Mouse (Mus musculus): ENCODE results near the gene Lgals1.
A peak's percentile ranks its signal among the peaks of the same experiment; 100 is the strongest.

The Lgals1 gene

DNA sequence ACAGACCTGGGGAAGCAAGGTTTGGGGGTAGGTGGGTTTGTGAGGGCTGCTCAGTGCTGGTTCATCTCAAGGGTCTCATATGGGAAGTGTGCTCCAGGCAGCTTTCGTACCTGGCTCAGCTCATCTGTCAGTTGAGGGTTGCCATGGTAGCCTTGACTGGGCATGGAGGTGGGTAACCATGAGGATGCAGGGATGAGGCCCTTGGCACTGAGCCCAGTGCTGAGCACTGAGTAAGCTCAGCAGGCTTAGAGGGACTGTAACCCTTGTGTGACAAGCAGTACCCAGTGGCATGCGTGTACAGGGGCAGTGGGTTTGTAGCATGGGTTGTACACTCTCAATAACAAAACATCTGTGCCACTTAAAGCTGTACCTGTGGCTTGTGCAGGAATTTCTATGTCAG lies 11.4 kb downstream of the Lgals1 start:
- DNase-seq (ENCODE audit: low spot score) = no peak

DNA sequence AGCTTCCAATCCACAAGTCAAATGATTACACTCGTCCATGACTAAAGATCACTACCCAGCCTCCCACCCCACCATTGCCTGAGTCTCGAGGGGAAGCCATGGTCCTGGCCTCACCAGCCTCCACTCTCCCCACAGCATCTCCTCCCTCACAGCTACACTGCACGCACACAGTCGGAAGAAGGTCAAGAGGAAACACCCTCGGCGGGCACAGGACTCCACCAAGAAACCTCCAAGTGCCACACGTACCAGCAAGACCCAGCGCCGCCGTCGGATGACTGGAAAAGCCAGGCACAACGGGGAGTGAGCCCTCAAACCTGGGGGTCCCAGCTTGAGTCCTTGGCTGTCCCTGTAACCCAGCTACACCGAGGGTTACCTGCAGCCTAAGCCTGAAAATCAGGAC lies 13.8 kb downstream of the Lgals1 start:
- no peak for DNase-seq (ENCODE audit: low spot score)

DNA sequence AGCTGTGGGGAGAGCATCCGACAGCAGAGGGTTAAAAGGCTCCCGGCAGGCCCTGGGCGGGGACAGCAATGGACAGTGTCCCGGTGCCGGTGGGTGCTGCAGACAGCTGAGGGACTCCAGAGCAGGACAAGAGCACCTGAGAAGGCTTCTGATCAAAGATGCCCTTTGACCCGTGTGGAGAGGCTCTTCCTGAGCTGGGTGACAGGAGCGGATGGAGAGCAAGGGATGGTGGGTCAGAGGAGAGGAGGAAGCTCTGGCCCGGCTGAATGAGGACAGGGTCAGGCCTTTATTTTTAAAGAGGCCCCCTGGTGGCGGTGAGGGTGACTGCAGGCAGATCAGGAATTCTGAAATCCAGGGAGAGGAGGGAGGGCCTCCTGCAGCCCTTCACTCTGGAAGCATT lies 16.1 kb downstream of the Lgals1 start:
- DNase-seq (ENCODE audit: low spot score) = peak; percentile 73

- no peak for DNase-seq (ENCODE audit: low spot score)
These were observed 19.7 kb downstream of the Lgals1 start for GRCm38 (mm10) chr15:78946232-78946631.

GRCm38 (mm10) chr15:78947657-78948056 lies 21.1 kb downstream of the Lgals1 start, which contains the start of gene Triobp:
TSS of gene Triobp (plus strand) at chr15:78947724.
- no peak for DNase-seq (ENCODE audit: low spot score)

DNA sequence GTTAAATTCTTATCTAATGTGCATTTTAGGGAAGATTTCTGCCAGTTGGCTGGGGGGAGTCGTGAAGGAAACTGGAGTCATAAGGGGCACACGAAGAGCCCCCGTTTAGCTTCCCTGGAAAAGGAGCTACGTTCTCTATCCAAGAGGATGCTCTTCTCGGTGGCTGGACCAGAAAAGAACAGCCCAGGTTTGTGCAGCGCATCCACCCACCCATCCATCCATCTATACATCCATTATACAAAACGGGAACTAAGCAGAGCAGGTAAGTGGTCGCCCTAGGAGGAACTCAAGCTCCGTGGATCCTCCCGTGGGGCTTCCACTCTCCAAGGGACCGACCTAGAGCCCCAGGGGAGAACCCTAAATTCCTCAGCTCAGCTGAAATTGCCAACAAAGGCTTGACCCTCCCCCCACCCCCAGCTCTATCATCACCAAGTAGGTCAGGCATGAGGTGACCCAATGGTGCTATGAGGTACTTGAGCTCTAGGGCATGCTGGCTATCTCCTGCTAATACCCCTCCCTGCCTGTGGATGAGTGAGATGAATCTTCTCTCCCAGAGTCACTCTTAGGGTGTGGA lies 21.7 kb downstream of the Lgals1 start:
- no peak for DNase-seq (ENCODE audit: low spot score)

GRCm38 (mm10) chr15:78948883-78949282 lies 22.4 kb downstream of the Lgals1 start:
- no peak for DNase-seq (ENCODE audit: low spot score)

GRCm38 (mm10) chr15:78955663-78956062 lies 29.1 kb downstream of the Lgals1 start:
- no peak for DNase-seq (ENCODE audit: low spot score)

DNA sequence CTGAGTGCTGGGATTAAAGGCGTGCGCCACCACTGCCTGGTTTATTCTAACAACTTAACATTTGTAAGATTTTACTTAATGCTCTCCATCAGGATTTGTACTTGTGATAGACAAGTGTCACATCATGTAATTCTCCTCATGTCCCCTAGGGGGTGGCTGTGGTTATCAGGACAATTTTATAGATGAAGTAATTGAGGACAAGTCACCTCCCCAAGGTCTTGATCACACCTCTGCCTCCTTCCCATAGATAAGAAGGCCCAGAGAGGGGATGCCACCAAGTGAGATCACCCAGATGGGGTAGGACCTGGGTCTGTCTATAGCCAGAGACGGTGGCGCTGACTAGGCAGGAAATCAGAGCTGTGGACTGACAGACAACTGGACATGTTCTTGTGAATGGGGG lies 29.8 kb downstream of the Lgals1 start:
- no peak for DNase-seq (ENCODE audit: low spot score)

DNA sequence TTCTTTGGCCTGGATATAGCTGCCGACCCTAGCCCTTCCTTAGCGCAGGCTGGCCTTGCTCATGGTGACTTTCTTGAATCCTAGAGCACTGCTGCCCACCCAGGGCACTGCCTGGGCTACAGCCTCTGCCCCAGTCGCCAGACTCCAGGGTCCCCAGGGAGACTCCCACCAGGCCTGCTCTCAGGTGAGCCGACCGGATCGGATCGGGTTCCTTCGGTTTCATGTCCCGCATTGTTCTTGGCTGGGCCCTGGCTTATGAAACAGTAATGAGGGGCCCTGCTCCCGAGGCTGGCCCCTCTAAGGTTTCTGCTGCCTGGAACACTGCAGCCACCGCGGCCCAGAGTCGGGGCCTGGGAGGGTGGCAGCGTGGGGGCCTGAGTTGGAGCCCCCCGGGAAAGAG lies 30.5 kb downstream of the Lgals1 start:
- DNase-seq (ENCODE audit: low spot score) = no peak

- DNase-seq (ENCODE audit: low spot score) = no peak
These were observed 33.0 kb downstream of the Lgals1 start for GRCm38 (mm10) chr15:78959537-78959936.

GRCm38 (mm10) chr15:78960088-78960487 lies 33.6 kb downstream of the Lgals1 start:
- no peak for DNase-seq (ENCODE audit: low spot score)

- DNase-seq (ENCODE audit: low spot score) = no peak
These were observed 36.4 kb downstream of the Lgals1 start for GRCm38 (mm10) chr15:78962885-78963284.

DNA sequence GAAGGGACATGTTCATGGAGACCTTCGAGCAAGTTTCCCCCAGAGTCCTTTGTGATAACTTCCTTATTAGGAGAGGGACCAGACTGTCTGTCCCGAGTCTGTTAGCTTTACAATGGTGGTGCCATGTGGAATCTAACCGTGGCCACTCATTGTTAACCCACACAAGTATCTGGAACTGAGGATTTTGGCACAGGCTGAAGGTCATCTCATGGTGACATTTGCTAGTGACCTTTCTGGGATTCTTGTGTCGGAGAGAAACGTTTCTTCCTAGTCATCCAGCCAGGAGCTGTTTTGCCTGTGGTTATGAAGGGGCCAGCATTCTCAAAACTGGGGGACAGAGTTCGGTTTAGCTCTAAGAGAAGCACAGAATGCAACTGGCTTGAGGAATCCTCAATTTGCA lies 45.1 kb downstream of the Lgals1 start:
- DNase-seq (ENCODE audit: low spot score) = no peak

DNA sequence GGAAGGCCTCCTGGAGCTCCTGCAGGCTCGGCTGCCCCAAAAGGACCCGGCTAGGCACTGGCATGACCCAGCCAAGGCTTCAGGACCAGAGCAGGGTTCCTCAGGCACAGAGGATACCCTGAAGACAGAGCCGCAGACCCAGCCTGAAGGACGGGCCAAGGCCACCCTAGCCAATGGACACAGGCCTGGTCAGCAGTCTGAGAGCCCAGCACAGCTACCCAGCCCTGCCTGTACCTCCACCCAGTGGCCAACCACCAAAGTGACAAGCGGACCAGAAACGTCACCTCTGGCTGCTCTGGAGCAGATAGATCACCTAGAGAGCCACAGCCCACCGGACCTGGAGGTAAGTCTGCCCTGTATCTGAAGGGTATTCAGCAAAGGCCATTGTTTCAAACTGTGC lies 47.4 kb downstream of the Lgals1 start:
- DNase-seq (ENCODE audit: low spot score) = no peak

- DNase-seq (ENCODE audit: low spot score) = no peak
These were observed 51.2 kb downstream of the Lgals1 start for GRCm38 (mm10) chr15:78977676-78978159.

- DNase-seq (ENCODE audit: low spot score) = no peak
These were observed 52.4 kb downstream of the Lgals1 start for GRCm38 (mm10) chr15:78978875-78979274.
